Mouse (Mus musculus) MEL (cell line): ENCODE measurements around the gene Styk1.

Experiments
- CHD1 ChIP-seq: IDR thresholded peaks from 2 replicates; pipeline ENCODE4 v1.6.1; 2012; ENCODE audit warnings: low read depth, mild to moderate bottlenecking, inconsistent platforms, low read length, improper control_type of control experiment
- CTCF ChIP-seq, 3 experiments: IDR thresholded peaks in 2 of 3; conservative IDR thresholded peaks in 1 of 3; 2 replicates each; pipeline ENCODE4 v1.5.1; 2011 to 2012; ENCODE audit warnings: low read length in 3 of 3, low read depth in 2 of 3, mild to moderate bottlenecking in 2 of 3, improper control_type of control experiment in 1 of 3, inconsistent platforms in 1 of 3, mixed read lengths in 1 of 3, moderate library complexity in 1 of 3; ENCODE audit not compliant: control insufficient read depth in 1 of 3, insufficient read depth in 1 of 3, poor library complexity in 1 of 3, severe bottlenecking in 1 of 3
- GATA1 ChIP-seq: IDR thresholded peaks from 2 replicates; pipeline ENCODE4 v1.6.1; 2011; ENCODE audit warnings: low read depth, low read length, improper control_type of control experiment
- KAT2A ChIP-seq: conservative IDR thresholded peaks from 2 replicates; pipeline ENCODE4 v1.6.1; 2012; ENCODE audit warnings: low read depth, low read length, improper control_type of control experiment, inconsistent platforms
- MAZ ChIP-seq: IDR thresholded peaks from 2 replicates; pipeline ENCODE4 v1.6.1; 2012; ENCODE audit warnings: low read depth, mild to moderate bottlenecking, inconsistent platforms, low read length, improper control_type of control experiment
- NELFE ChIP-seq: IDR thresholded peaks from 2 replicates; pipeline ENCODE4 v1.6.1; 2011; ENCODE audit warnings: low read depth, low read length, improper control_type of control experiment
- POLR2A ChIP-seq, 2 experiments: IDR thresholded peaks; 2 replicates each; pipeline ENCODE4 v1.6.1; 2011 to 2012; ENCODE audit warnings: low read length in 2 of 2, mild to moderate bottlenecking in 2 of 2, control low read depth in 1 of 2, improper control_type of control experiment in 1 of 2, low read depth in 1 of 2, moderate library complexity in 1 of 2; ENCODE audit not compliant: control insufficient read depth in 1 of 2, insufficient read depth in 1 of 2, poor library complexity in 1 of 2
- SMC3 ChIP-seq: IDR thresholded peaks from 2 replicates; pipeline ENCODE4 v1.6.1; 2011; ENCODE audit warnings: low read depth, low read length, improper control_type of control experiment
- TAL1 ChIP-seq: IDR thresholded peaks from 2 replicates; pipeline ENCODE4 v1.6.1; 2012; ENCODE audit warnings: mild to moderate bottlenecking, inconsistent platforms, low read length, moderate library complexity, mixed read lengths
- USF2 ChIP-seq, 2 experiments: IDR thresholded peaks; 2 replicates each; pipeline ENCODE4 v1.6.1; 2011 to 2012; ENCODE audit warnings: improper control_type of control experiment in 2 of 2, low read length in 2 of 2, borderline replicate concordance in 1 of 2, inconsistent platforms in 1 of 2, low read depth in 1 of 2, mild to moderate bottlenecking in 1 of 2; ENCODE audit not compliant: insufficient read depth in 1 of 2

- TF ChIP-seq CTCF (IDR thresholded peaks at IDR 0.05 in 2 of 3, conservative IDR thresholded peaks at IDR 0.05 in 1 of 3; ENCODE audit: control insufficient read depth in 1 of 3, insufficient read depth in 1 of 3, low read depth in 2 of 3, low read length in 3 of 3, poor library complexity in 1 of 3, severe bottlenecking in 1 of 3) (no peak), TAL1 (no peak), POLR2A (IDR thresholded peaks at IDR 0.05; ENCODE audit: control insufficient read depth in 1 of 2, insufficient read depth in 1 of 2, low read depth in 1 of 2, low read length in 2 of 2, poor library complexity in 1 of 2) (no peak), SMC3 (no peak), NELFE (no peak), USF2 (IDR thresholded peaks at IDR 0.05; ENCODE audit: borderline replicate concordance in 1 of 2, insufficient read depth in 1 of 2, low read depth in 1 of 2, low read length in 2 of 2) (no peak), KAT2A (no peak), CHD1 (no peak), MAZ (no peak), GATA1 (no peak)
These were observed 49.6 kb upstream of the Styk1 start for GRCm38 (mm10) chr6:131403036-131403435.
